Mouse (Mus musculus) heart, adult 2 months (tissue): ENCODE results near the gene Chml.

Experiments used
- CTCF ChIP-seq: fragments of 200-600 bp; IDR thresholded peaks from 2 replicates; pipeline ENCODE4 v1.8.1; 2022; ENCODE audit warnings: antibody characterized with exemption, mild to moderate bottlenecking, moderate library complexity
- POLR2A ChIP-seq: fragments of 200-500 bp; IDR thresholded peaks from 2 replicates; pipeline ENCODE4 v1.6.1; 2011; ENCODE audit warnings: mild to moderate bottlenecking, low read depth, low read length, control low read depth; ENCODE audit not compliant: insufficient read depth

- TF ChIP-seq CTCF (peak; percentile 71), POLR2A (no peak)
Observed at GRCm38 (mm10) chr1:175668666-175669405, 23.9 kb downstream of the Chml start.
